Mouse (Mus musculus) layer of hippocampus, adult 8-10 months (tissue): ENCODE data around the gene Gnai2. TPM values are rescaled to one million over a fixed set of nuclear protein-coding genes. Genes with fewer than 3 reads are reported as not detected.

ENCODE experiments used
- DNase-seq, 2 experiments: peaks; one replicate each; pipeline ENCODE4 v3.0.0; 2022; ENCODE audit warnings: low spot score in 2 of 2
- total RNA-seq, 4 experiments: library from RNA; stranded (reverse); gene quantifications; 2 replicates each; pipeline ENCODE4 v1.2.4; 2022

Gnai2 gene
- total RNA-seq, 4 experiments from 2014 or later = 218 to 272 (median 249) TPM

DNA sequence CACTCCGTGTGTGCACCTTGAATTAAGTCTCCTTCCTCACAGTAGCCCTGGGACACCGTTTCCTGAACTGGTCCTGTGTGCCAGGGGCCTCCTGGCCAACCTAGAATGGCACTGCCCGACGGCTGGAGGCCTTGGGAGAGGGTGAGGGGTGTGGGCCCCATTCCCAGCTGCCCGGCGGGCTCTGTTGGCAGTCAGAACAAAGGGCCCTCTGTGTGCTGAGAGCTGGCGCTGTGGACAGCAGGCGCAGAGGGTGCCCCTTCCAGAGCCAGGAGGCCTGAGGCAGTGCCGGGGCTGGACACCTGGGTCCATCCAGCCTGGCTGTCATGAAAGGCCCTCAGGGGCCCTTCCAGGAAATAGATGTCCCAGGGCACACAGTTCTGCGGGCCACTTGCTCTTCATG lies 24.4 kb upstream of the Gnai2 start:
- peak; percentile 76 to 82 for DNase-seq

GRCm38 (mm10) chr9:107658096-107658495 lies 22.9 kb upstream of the Gnai2 start:
- no peak for DNase-seq

- no peak for DNase-seq
Measured at GRCm38 (mm10) chr9:107657144-107657543, 22.0 kb upstream of the Gnai2 start.

GRCm38 (mm10) chr9:107654585-107654984 lies 19.4 kb upstream of the Gnai2 start:
- DNase-seq = no peak

DNA sequence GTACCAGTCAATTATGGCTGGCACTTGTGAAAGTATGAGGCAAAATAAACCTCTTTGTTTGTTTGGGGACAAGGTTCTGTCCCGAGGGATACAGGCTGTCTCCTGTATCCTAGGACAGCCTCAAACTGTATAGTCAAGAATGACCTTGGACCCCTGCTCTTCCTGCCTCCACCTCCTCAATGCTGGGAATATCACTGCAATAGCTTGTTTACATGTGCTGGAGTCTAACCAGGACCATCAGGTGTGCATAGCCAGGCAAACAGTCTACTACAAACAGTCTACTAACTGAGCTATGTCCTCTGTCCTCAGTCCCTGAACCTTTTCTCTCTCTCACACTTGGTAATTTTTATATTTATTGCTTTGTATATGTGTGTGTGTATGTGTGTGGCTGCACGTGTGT lies 18.3 kb upstream of the Gnai2 start:
- DNase-seq = no peak

DNA sequence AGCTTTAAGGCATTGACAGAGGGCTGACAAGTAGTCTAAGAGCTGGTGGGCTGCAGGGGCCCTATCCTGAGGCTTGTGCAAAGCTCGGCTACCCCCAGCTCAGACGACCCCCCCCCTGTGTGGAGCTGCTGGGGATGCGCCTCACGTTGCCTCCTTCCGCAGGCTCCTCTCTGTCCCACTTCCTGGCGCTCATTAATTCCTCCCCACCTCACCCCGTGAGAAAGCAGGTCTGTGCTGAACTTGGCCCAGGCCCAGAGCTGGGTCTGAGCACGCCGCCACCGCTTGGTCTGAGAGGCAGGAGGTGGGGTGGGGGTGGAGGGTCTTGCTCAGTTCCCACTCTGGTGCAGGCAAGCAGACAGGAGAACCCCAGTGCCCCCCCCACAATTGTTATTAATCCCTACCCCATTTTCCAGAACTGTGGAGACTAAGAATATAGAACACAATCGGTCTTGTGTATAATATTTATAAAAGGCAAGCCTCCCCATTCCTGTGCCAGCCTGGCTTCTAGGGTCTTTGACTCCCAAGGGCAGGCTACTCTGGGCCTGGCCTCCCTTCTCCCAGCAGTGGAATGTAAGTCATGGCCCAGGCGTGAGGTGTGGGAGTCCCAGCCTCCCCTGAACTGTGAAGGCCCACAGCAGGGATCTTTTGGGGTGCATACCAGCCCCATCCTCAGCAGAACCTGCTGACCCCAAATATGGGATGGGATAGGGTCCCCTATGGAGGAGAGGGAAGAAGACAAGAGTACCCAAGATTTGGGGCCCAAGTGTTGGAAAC lies 15.7 kb upstream of the Gnai2 start:
- DNase-seq = no peak

- peak in 1 of 2 experiments; percentile 73 for DNase-seq
Measured at GRCm38 (mm10) chr9:107650225-107650624, 15.1 kb upstream of the Gnai2 start.

GRCm38 (mm10) chr9:107648767-107649166 lies 13.6 kb upstream of the Gnai2 start:
- no peak for DNase-seq

DNA sequence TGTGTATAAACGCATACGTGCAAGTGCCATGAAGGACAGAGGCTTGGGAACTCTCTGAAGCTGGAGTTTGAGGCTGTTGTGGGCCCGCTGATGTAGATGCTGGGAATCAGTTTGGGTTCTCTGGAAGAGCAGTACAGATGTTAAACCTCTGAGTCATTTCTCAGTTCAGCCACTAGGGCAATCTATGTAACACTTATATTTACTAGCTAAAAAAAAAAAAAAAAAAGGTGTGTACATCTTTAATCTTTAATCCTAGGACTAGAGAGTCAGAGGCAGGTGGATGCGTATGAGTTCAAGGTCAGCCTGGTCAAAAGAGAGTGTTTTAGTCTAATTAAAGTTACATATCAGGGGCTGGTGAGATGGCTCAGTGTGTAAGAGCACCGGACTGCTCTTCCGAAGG lies 11.8 kb upstream of the Gnai2 start:
- no peak for DNase-seq

- peak in 1 of 2 experiments; percentile 77 for DNase-seq
Measured at GRCm38 (mm10) chr9:107645577-107645976, 10.4 kb upstream of the Gnai2 start.

- DNase-seq = no peak
Measured at GRCm38 (mm10) chr9:107645153-107645510, 10.0 kb upstream of the Gnai2 start.

- DNase-seq = peak; percentile 78 to 92
Measured at GRCm38 (mm10) chr9:107644495-107645152, 9.5 kb upstream of the Gnai2 start.

GRCm38 (mm10) chr9:107643544-107644214 lies 8.5 kb upstream of the Gnai2 start:
- no peak for DNase-seq

GRCm38 (mm10) chr9:107641666-107642065 lies 6.5 kb upstream of the Gnai2 start:
- no peak for DNase-seq

GRCm38 (mm10) chr9:107640257-107640772 lies 5.1 kb upstream of the Gnai2 start:
- no peak for DNase-seq

GRCm38 (mm10) chr9:107637070-107637469 lies 1.9 kb upstream of the Gnai2 start:
- DNase-seq = no peak

- peak in 1 of 2 experiments; percentile 43 for DNase-seq
Measured at GRCm38 (mm10) chr9:107634406-107635278, 525 bp downstream of the Gnai2 start.

GRCm38 (mm10) chr9:107633661-107634405 lies 1.3 kb downstream of the Gnai2 start:
- no peak for DNase-seq

DNA sequence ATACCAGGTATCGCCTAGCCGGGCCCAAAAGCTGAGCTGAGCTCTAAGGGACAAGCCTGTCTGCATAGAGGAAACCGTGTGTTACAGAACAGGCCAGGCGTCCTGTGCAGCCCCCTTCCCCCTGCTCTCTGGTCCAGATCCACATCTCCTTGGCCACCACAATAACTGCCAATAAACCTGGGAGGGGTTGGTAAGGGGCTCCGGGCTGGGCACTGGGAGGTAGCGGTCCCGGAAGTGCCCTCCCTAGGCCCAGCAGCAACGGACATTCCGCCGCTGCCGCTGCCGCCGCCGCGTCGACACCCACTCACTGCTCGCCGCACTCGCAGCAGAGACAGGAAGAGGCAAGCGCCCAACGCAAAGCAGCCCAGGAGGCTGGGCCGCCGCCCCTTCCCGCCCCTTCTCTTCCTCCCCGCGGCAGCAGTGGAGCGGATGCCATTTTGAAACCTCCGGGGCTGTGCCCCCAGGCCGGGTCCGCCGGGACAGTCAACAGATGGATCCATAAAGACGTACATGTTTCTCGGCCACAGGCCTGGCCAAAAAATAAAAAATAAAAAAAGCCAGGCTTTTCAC lies 2.0 kb downstream of the Gnai2 start:
- DNase-seq = peak in 1 of 2 experiments; percentile 68

DNA sequence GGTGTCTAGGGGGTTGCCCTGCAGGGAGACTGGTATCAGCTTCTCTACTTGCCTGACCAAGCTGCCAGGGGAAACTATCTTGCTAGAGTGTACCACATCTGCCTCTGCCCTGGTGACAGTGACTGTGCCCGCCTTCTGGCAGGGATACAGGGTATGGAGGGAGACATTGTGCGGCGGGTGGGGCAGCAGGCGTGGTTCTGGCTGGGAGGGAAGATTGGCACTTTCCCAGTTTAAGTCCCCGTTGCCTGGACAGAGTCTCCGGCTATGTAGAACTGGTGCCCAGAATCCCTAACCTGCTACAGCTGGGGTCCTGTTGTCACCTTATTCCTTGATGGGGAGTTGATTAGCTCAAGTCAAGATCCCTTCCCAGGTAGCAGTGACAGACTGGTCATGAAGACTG lies 2.7 kb downstream of the Gnai2 start:
- peak in 1 of 2 experiments; percentile 48 for DNase-seq
